Mouse (Mus musculus) brain, embryonic 14.5 days (tissue): ENCODE data around the gene Fras1. TPM values are rescaled to one million over a fixed set of nuclear protein-coding genes. Genes with fewer than 3 reads are reported as not detected.

Source experiments
- DNase-seq: peaks from one replicate; pipeline ENCODE4 v3.0.0-alpha.2; 2011; ENCODE audit warnings: low read depth
- CTCF ChIP-seq: fragments of 200-500 bp; IDR thresholded peaks from 2 replicates; pipeline ENCODE4 v1.5.1; 2012; ENCODE audit warnings: inconsistent platforms, mild to moderate bottlenecking, moderate library complexity, borderline replicate concordance; ENCODE audit not compliant: insufficient read depth, insufficient read length; ENCODE audit errors: extremely low read depth
- POLR2A ChIP-seq: fragments of 200-500 bp; IDR thresholded peaks from 2 replicates; pipeline ENCODE4 v1.6.1; 2012; ENCODE audit warnings: mild to moderate bottlenecking, inconsistent platforms, borderline replicate concordance; ENCODE audit not compliant: poor library complexity, insufficient read depth, insufficient read length, severe bottlenecking; ENCODE audit errors: extremely low read depth
- polyA plus RNA-seq: library from polyadenylated mRNA; depleted of rRNA; stranded (reverse); fragments of >200 nt; gene quantifications from 2 replicates; pipeline ENCODE4 v1.2.3, GENCODE M21; 2012

Gene Fras1
- polyA plus RNA-seq, 1 experiment: 5.9 TPM

GRCm38 (mm10) chr5:96405139-96405842 is 31.5 kb downstream of the Fras1 start:
- peak; percentile 80 for DNase-seq
- TF ChIP-seq CTCF: no peak
- no peak for TF ChIP-seq POLR2A

DNA sequence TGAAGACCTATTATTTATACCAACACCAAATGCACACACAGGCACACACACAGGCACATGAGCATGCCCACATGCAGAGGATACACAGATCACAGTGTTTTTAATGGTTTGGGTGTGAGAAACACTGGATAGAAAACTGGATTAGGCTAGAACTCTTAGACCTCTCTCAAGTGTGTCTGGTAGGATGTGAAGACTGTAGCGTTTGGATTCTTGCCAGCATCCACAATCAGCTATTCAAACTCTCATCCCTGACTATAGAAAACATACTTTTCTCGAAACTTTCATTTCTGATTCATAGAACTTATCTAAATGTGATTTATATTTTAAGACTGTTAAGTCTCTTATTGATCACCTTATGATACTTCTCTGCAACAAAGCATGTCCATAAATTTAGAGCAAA is 34.5 kb downstream of the Fras1 start:
- no peak for TF ChIP-seq POLR2A
- no peak for TF ChIP-seq CTCF
- peak; percentile 54 for DNase-seq

GRCm38 (mm10) chr5:96412754-96413394 is 39.1 kb downstream of the Fras1 start:
- TF ChIP-seq POLR2A (no peak), CTCF (no peak)
- no peak for DNase-seq

GRCm38 (mm10) chr5:96417121-96417520 is 43.4 kb downstream of the Fras1 start:
- TF ChIP-seq CTCF (no peak), POLR2A (no peak)
- DNase-seq: peak; percentile 57

DNA sequence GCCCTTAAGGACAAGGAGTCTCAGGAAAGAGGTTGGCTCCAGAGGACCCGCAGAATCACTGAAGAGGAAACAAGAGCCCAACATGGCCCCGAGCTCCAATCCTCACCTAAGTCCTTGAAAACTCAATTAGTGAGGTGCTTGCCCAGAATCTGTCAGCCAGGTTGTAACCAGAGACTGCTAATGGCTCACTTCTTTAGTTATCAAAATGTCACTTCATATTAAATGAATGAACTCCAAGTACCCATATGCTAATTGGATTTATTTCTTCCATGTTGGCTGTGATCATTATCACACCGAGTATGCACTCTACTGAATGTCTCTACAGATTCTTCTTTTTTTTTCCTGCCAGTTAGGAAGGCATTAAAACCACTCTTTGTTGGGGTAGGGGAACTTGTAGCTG is 47.8 kb downstream of the Fras1 start:
- DNase-seq: peak; percentile 88
- no peak for TF ChIP-seq POLR2A
- no peak for TF ChIP-seq CTCF

GRCm38 (mm10) chr5:96422716-96423115 is 49.0 kb downstream of the Fras1 start:
- DNase-seq: no peak
- no peak for TF ChIP-seq CTCF
- TF ChIP-seq POLR2A: no peak

DNA sequence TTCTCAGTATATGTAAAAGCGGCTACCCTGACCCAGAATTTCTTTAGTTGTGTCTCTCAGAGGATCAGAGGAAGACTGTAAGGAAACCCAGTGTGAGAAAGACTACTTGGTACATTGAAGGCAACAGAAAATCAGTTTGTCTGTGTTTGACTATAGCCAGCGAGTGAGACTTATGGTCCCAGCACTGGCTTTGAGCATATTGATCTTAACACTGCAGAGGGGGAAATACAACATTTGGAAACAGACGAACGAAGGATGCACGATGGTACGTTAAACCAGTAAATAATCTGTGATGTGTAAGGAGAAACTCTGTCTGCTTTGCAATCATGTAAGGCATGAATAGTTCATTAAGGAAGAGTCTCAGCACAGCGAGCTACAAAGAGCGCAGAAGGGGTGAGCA is 51.6 kb downstream of the Fras1 start:
- DNase-seq: no peak
- TF ChIP-seq POLR2A: no peak
- TF ChIP-seq CTCF: no peak

- TF ChIP-seq POLR2A: no peak
- TF ChIP-seq CTCF: no peak
- no peak for DNase-seq
These were observed 55.9 kb downstream of the Fras1 start for GRCm38 (mm10) chr5:96429532-96430141.

DNA sequence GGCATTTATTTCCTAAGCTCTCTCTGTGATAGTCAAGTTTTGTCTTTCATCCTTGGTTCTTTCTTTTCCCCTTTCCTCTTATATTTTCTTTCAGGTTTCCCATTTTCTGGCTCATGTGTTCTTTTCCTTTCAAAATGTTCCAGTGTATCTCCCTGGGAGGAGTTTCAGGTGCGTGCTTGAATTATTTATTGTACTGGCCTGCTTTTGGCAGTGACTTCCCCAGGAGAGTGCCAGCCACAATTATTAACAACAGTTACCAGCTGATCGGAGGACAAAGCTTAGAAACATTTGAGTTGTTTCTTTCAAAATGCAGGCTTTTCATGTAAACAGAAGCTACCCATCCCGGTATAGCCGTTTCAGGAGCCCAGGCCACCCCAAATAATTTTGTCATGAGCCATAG is 64.1 kb downstream of the Fras1 start:
- DNase-seq: no peak
- TF ChIP-seq POLR2A: no peak
- no peak for TF ChIP-seq CTCF

DNA sequence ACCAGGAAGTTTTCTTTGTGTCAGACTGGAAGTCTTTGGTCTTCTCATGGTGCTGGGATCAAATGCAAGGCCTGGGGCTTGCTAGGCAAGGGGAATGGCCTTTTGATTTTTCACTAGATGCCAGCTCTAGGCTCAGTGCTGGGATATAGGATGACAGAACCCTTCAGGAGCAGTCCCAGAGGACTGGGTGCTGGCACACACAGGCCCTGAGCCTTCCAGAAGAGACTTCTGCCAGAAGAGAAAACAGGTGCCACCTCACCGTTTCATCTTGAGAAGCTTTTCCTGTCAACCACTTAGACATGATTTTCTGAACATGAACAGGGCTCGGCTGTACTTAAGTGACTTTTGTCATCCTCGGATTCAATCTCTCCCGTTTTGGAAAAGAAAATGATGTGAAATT is 66.1 kb downstream of the Fras1 start:
- no peak for DNase-seq
- no peak for TF ChIP-seq POLR2A
- no peak for TF ChIP-seq CTCF

DNA sequence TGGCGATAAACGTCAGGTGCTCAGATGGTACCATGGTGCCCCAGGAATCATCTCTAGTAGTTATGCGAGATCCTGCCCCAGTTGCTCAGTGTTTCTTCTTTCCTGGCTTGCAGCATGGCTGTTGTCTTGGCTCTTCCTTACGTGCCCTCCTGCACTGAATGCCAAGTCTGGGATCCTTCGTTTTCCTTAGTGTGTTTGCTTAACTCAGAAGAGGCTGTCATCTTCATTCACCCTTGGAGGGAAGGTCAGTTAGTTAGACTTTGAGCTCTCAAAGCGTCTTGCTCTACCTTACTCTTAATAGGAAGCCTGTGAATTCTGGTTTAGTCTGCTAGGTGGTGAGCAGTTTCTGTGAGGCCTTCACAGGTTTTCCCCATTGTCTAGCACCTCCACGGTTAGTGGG is 73.7 kb downstream of the Fras1 start:
- no peak for DNase-seq
- TF ChIP-seq CTCF (no peak), POLR2A (no peak)
